Mouse (Mus musculus): ENCODE data around the gene Tigd2. TPM values are rescaled to one million over a fixed set of nuclear protein-coding genes. Genes with fewer than 3 reads are reported as not detected.
A peak's percentile ranks its signal among the peaks of the same experiment; 100 is the strongest.
"Not testable (repeated sequence)": the region's sequence is repeated elsewhere in the genome, so short reads cannot be mapped to it uniquely, and the experiment has no call there.

The Tigd2 gene
- total RNA-seq (2021), result 10 to 100 TPM; 13.5 to 18.5 TPM
- long read RNA-seq, experiment 1, transcript Tigd2-201 (2 exons, 3,007 nt), result major isoform, 20 of 24 reads
- long read RNA-seq, experiment 1, partial matches to known transcripts, result 0 of 24 reads
- long read RNA-seq, experiment 1, other reads (novel, unspliced or antisense), result 4 of 24 reads
- long read RNA-seq, experiment 2, transcript Tigd2-201 (2 exons, 3,007 nt), result major isoform, 10 of 13 reads
- long read RNA-seq, experiment 2, partial matches to known transcripts, result 0 of 13 reads
- long read RNA-seq, experiment 2, other reads (novel, unspliced or antisense), result 3 of 13 reads

- DNase-seq, result peak; percentile 98
Measured at GRCm38 (mm10) chr6:59208685-59209298, at the start of gene Tigd2. Tigd2 (plus strand) TSS chr6:59208870.

DNA sequence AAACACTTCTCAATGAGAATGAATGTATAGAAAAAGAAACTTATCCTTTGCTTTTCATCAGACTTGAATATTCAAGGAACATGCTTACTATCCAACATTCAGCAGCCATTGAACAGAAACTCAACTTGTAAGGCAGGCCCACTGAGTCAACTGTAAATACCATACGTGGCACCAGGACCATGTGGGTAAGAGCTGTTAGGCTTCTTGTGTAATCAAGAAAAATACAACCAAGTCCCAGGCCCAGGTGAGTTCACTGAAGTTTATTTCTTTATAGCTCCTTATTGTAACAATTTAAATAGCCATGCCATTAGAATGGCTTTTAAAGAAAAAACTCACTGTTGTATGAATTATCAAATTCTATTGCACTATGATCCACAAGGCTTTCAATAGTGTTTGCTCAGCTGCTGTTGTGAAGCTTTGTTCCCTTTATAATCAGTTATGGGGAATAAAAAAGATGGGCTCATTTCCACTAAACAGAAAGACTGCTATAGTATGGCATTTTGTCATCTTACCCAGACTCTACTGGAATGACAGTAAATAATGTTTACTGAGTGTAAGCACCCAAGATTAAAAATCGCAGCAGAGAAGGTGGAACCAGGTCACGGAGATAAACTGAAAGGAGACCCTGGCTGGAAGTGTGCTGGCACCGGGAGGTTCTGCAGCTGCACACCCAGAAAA is 46.7 kb upstream of the Tigd2 start:
- no peak for DNase-seq

- no peak for DNase-seq
Measured at GRCm38 (mm10) chr6:59162887-59163286, 45.8 kb upstream of the Tigd2 start.

DNA sequence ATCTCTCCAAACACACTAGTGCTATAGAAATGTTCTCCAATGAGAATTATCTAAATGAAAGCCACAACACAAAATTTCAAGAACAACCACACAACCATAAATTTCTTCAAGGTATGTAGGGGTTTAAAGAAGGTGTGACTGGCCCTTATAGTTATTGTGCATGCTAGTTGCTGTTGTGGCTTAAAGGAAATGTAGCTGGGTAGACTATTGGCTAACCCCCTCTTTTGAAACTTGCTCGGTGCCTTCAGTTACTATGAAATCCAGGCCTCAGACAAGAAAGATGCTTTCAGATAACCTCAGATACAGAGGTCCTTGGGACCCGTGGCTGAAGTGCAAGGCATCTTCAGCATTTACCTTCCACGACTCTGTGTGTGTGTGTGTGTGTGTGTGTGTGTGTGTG is 45.3 kb upstream of the Tigd2 start:
- DNase-seq, result no peak

- DNase-seq, result no peak
Measured at GRCm38 (mm10) chr6:59168939-59169338, 39.7 kb upstream of the Tigd2 start.

GRCm38 (mm10) chr6:59171230-59171629 is 37.4 kb upstream of the Tigd2 start:
- DNase-seq, result no peak

DNA sequence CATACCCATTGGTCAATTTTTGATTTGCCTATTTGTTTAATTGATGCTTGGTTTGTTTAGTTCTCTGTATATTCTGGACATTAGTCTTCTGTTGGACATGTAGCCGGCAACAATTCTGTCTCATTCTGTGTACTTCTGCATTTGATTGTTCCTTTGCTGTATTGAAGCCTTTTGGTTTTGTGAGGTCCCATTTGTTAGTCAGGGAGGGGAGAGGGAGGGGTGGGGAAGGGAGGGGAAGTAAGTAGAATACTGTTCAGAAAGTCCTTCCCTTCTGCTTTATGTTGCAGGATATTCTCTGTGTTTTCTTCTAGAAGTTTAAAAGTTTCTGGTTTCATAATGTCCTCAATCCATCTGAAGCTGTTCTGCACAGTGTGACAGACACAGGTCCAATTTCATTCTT is 34.7 kb upstream of the Tigd2 start:
- no peak for DNase-seq

DNA sequence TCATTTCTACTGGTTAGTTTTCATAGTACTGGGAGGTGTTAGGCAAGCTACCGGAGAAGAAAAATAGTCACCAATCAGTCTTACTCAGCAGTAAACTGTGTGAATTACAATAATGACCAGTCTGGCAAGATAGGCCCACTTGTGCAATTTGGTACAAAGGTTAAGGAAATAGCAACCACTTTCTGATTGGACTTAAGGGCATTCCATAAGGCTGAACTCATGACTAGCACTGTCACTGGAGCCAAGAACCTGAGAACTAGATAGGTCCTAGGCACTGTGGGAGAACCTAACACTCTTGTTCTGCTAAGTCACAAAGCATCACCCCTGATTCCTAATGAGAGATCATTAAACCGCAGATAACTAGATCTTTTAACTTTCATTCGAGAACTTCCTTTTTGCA is 30.6 kb upstream of the Tigd2 start:
- no peak for DNase-seq

DNA sequence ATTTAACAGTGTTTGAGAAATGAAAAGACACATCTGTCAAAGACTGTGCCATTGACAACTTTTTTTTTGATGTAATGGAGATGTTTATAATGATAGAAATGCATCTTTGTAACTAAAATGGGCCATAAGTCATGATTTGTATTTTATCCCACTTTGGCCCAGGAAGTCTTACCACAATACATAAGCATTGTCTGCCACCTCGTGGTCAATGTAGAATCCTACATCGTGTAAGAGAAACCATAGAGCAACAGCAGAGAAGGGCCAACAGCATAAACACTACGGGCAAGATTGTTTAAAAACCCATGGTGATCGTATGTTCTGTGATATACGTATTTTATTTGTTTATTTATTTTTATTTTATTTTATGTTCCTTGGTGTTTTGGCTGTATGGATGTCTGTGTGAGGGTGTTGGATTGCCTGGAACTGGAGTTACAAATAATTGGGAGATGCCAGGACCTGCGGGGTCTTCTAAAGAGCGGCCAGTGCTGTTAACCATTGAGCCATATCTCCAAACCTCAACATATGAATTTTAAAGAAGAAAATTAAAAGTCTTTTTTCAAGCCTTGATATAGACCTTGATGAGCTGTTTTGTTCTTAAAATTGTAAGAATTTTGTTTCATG is 28.2 kb upstream of the Tigd2 start:
- DNase-seq, result peak; percentile 66

DNA sequence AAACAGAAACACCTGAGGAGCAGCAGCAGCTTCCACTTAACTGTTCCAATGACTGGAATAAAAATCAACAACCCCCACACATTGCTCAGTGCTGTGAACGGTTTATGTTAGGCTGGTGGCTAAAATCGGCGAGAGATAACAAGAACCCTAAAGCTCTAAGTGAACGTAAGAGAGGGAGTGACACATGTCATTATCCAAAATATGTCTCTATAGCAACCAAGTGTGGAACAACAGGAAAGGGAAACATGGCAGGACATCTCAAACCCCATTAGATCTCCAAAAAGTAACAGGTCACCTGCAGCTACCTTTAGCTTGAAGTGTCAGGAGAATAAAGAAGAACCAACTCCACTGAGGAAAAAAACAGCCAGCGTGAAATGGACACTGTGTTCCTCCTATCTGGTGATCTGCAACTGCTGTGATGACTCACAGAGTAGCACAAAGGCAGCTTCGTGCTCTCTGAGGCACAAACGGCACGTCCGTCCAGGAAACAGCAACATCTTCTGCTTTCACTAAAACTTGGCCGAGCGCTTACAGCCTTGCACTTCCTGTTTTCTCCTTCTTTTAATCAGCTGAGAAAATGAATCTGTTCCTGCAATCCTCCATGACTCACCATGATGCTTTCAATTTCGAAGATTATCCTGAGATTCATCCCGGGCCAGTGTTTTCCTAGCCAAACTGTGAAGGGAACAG is 23.5 kb upstream of the Tigd2 start:
- DNase-seq, result peak; percentile 40

- DNase-seq, result no peak
Measured at GRCm38 (mm10) chr6:59190006-59190405, 18.7 kb upstream of the Tigd2 start.

DNA sequence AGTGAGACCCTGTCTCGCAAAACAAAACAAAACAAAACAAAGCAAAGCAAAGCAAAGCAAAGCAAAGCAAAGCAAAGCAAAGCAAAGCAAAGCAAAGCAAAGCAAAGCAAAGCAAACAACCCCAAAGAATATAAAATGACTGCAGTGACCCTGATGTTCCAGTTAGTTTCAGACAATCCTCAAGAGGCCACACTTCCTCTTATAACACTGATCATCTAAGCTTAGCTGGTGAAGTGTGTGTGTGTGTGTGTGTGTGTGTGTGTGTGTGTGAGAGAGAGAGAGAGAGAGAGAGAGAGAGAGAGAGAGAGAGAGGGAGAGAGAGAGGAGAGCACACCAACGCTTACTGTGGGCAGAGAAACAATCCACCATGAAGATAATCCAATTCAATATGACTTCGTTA is 14.2 kb upstream of the Tigd2 start:
- DNase-seq, result not testable (repeated sequence)

DNA sequence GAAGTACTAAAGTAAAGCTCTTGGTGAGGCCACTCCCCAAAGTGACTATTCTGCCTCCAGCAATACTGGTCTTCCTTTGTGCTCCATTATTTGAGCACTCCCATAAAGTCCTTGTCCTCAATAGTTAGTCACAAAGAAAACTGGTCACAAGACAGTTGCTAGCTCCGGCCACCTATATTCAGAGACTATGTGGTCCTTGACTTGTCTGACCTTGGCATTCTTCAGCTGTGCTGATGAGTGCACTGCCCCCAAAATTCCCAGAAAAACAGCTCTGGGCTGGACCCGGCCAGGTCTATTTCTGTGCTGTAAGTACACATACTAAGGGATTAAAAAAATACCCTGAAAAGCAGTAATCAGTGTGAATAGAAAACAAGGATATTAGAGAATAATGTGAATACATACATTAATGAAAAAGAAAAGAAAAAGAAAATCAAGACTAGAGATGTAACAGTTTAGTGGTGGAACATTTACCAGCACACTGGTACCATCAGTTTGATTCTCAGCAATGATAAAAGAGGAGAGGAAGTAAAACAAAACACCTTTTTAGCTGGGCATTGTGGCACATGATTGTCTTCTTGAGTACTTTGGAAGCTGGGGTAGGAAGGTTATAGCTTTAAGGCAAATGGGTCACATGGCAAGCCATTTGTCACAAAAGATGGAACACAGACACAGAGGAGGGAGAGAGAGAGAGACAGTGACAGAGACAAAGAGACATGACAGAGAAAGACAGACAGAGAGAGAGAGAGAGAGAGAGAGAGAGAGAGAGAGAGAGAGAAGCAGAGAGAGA is 12.6 kb upstream of the Tigd2 start:
- peak; percentile 22 for DNase-seq

GRCm38 (mm10) chr6:59196746-59197145 is 11.9 kb upstream of the Tigd2 start:
- DNase-seq, result no peak

GRCm38 (mm10) chr6:59198356-59198755 is 10.3 kb upstream of the Tigd2 start:
- no peak for DNase-seq

DNA sequence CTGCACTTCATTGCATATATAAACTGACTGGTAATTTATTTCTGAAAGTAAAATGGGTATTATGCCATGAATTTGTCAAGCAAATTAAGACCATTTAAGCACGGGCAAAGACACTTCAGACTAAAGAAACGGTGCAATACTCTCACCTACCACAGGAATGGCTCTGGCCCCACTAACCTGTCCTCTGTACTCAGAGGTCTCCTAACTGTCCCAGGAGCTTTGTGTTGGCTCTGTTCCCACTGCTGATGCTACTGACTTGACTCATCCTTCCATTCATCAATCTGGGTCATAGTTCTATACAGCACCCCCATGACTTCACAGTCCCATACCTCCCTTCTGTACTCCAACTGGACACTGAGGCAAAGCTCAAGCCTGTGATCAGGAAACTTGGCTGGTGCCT is 9.6 kb upstream of the Tigd2 start:
- DNase-seq, result no peak

- DNase-seq, result no peak
Measured at GRCm38 (mm10) chr6:59207561-59207960, 1.1 kb upstream of the Tigd2 start.

GRCm38 (mm10) chr6:59209299-59209707 is 633 bp downstream of the Tigd2 start:
- no peak for DNase-seq

- no peak for DNase-seq
Measured at GRCm38 (mm10) chr6:59233191-59233590, 24.5 kb downstream of the Tigd2 start.

GRCm38 (mm10) chr6:59233651-59234050 is 25.0 kb downstream of the Tigd2 start:
- DNase-seq, result no peak

DNA sequence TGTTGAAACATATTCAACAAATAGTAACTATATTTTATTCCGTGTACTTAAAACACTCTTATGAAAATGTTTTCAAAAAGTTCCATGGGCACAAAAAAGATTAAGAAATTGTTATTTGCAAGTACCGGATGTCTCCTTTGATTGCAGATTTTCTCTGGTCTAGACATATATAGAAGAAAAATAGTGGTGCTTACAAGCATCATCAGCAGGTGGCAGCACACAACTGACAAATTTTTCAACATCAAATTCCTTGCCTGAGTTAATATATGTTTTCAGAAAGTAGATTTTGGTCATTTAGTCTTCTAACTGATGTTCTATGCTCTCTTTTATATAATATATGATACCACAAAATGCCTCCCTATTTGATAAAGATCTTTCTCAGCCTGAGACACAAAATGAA is 41.0 kb downstream of the Tigd2 start:
- peak; percentile 53 for DNase-seq

DNA sequence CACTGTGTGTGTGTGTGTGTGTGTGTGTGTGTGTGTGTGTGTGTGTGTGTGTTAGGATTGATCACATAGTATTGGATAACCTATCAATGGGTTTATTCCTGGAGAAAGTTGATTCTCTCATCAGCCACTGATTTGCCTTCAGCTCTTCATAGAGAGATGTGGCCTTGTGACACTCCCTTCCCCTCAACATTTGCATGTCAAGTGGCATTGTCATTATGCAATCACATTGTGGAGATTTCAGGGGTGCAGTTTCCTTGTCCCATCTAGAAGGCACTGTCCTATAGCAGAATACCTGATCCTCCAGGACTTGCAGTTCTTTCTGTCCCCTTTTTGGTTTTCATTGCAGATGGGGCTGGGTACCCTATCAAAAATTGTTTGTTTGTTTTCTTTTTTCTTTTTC is 41.9 kb downstream of the Tigd2 start:
- no peak for DNase-seq

Measured in adrenal gland, postnatal 10 days (tissue).